Mouse (Mus musculus) E14TG2a.4 (cell line): ENCODE data around the gene Ndufs7.

ENCODE experiments used
- CTCF ChIP-seq: conservative IDR thresholded peaks from 2 replicates; pipeline ENCODE4 v1.5.1; 2014; ENCODE audit warnings: low read length
- NANOG ChIP-seq: IDR thresholded peaks from 2 replicates; pipeline ENCODE4 v1.6.1; 2014; ENCODE audit warnings: borderline replicate concordance, low read length, mixed read lengths
- POU5F1 ChIP-seq: IDR thresholded peaks from 2 replicates; pipeline ENCODE4 v1.6.1; 2014; ENCODE audit warnings: low read length, borderline replicate concordance

- TF ChIP-seq CTCF (no peak), NANOG (no peak), POU5F1 (no peak)
Observed at GRCm38 (mm10) chr10:80299301-80299700, 50.4 kb downstream of the Ndufs7 start.
